Mouse (Mus musculus): ENCODE results near the gene Fbxw8.

DNA sequence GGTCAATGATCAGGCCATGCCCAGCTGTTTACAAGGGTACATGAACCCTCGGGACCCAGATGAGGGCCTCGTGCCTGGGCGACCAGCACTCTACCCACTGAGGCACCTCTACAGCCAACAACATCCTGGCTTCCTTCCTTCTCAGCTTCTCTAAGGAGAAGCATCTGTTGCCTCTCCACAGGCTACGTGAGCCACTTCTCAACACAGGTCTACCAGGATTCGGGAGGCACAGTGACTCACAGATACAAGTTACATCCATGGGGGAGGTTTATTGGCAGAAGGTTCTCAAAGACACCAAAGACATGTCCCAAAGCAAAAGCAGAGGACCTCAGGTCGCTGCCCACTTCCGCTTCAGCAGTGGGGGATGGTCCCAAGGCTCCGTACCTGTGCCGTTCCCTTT, 35.2 kb upstream of the Fbxw8 start:
- no peak for TF ChIP-seq POLR2A (IDR thresholded peaks at IDR 0.05; ENCODE audit: low read depth, low read length)
- TF ChIP-seq CTCF (IDR thresholded peaks at IDR 0.05; ENCODE audit: extremely low read depth, insufficient read depth, insufficient read length, insufficient replicate concordance): no peak
